Mouse (Mus musculus): ENCODE measurements around the gene Col16a1.

- TF ChIP-seq EP300 (IDR thresholded peaks at IDR 0.05; ENCODE audit: insufficient read depth, low read depth, low read length) (no peak), CTCF (IDR thresholded peaks at IDR 0.05; ENCODE audit: low read depth, low read length) (no peak)
Observed at GRCm38 (mm10) chr4:130124110-130124509, 76.5 kb downstream of the Col16a1 start.
